Mouse (Mus musculus): ENCODE measurements around the gene Tstd2.

The Tstd2 gene

GRCm38 (mm10) chr4:46138287-46139222 is at the start of gene Tstd2, which contains the start of gene Ncbp1:
Tstd2 (minus strand) TSS chr4:46138694.
Ncbp1 (plus strand) TSS chr4:46138613.
- DNase-seq: peak; percentile 89

- DNase-seq: no peak
Observed at GRCm38 (mm10) chr4:46186466-46186865, 48.0 kb upstream of the Tstd2 start.

DNA sequence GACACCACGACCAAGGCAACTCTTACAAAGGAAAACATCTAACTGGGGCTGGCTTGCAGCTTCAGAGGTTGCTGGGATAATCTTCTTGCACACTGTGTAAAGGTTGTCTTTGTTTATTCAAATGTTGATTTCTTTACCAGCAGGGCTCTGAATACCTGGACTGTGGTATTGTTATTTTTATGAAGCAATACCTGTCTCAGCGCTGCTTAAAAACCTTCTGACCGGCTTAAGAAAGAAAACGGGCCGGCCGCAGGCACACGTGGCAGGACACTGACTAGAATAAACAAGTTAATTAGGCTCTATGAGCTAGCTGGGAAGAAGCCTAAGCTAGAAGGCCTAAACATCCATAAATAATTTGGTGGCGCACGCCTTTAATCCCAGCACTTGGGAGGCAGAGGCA is 47.4 kb upstream of the Tstd2 start:
- no peak for DNase-seq

- no peak for DNase-seq
Observed at GRCm38 (mm10) chr4:46185423-46185822, 46.9 kb upstream of the Tstd2 start.

DNA sequence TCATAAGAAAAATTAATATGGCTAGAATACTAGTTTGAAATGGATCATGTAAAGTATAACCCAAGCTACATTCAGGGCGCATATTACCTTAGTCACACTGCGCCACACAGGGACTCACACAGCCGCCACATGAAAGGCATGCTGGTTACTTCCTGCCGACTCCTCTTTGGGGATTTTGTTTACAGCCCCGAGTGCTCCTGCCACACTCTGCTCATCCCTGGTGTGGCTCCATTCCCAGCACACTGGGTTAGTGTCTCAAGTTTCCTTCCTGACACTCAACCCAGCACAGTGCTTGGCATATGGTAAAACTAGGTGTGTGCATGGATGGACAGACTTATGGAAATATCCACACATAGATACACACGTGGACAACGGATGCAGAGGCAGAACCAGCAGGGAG is 43.7 kb upstream of the Tstd2 start:
- no peak for DNase-seq

- no peak for DNase-seq
Observed at GRCm38 (mm10) chr4:46181168-46181567, 42.7 kb upstream of the Tstd2 start.

DNA sequence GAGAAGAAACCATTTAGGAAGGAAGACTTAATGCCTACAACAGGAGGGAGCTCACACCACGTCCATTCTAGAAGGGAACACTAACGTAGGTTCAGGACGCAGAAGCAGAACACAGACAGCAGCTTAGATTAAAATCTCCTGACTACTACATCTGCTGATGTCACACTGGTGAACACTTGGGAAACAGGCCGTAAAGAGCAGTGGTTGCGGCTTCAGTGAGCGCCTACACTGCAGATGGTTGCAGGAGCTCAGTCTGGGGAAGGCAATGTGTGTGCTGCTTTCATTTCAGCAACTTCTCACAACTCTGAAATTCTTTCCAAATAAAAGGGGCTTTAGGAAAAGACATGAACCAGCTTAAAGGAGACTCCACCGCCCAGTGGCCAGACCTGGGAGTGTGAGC is 39.0 kb upstream of the Tstd2 start:
- DNase-seq: no peak

DNA sequence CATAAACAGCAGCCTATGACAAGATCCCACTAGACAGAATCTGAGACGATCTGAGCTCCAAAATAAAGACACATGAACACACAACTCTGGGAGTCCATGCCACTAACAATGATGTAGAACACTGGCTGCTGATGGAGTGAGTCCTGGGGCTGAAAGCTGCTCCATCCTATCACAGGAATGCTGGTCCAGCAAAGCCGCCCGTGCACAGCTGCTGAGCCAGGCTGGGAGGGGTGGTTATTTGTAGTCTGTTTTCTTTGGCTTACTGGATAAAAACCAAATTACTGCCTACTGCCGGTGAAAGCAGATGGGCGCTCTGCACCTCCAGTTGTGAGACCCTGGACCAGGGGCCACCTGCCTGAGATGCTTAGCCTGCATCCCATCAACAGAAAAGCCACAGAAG is 38.5 kb upstream of the Tstd2 start:
- no peak for DNase-seq

- DNase-seq: peak; percentile 22
Observed at GRCm38 (mm10) chr4:46176313-46176712, 37.8 kb upstream of the Tstd2 start.

DNA sequence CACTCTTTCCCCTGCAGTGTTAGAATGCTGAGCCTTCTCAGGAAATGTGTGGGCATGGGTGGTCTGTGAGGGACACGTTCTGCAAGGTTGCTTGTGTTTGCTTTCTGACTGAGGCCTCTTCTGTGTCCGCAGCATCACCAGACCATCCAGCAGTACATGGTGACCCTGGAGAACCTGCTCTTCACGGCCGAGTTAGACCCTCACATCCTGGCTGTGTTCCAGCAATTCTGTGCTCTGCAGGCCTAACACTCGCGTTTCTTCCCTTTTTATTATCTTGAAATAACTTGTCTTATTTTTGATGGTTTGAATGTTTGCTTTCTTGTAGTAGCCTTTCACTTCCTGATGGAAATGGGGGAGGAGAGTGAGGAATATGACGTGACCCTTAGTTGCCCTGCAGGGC is 33.3 kb upstream of the Tstd2 start:
- no peak for DNase-seq

- no peak for DNase-seq
Observed at GRCm38 (mm10) chr4:46165831-46166230, 27.3 kb upstream of the Tstd2 start.

DNA sequence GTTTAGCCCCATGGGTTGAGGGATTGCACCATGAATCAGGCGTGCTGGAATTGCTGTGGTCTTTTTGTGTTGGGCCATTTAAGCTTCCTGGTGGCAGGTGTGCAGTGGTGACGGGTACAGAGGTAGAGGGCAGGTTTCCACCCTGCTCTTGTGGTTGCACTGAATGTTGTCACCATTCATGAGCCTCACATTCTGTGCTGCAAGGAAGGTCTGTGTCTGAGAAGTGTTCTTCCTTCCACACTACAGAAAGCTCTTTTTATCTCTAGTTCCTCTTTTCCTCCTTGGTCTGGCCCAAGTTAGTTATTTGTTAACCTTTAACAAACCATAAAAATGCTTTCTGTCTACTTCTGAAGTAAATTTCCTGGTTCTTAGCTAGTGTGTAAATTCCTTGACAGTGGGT is 25.5 kb upstream of the Tstd2 start:
- no peak for DNase-seq

GRCm38 (mm10) chr4:46151903-46152544 is 13.5 kb upstream of the Tstd2 start:
- DNase-seq: no peak

DNA sequence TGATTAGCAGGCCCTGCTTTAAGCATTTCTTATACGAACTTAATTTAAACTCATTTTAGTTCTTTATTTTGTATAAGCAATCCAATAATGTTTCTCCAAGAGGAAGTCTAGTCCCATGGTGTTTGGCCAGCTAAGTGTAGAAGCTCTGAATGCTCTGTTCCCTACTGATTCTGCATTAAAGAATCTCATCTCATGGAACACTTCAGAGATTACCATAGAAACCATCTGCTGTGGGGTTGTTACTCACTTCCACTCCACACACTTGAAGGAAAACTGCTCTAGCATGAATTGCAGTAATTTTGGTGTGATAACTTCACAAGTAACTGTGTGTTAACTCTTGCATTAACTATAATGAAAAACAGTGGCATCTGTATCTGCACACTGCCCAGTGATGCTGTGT is 8.4 kb upstream of the Tstd2 start:
- DNase-seq: no peak

GRCm38 (mm10) chr4:46144323-46144722 is 5.8 kb upstream of the Tstd2 start:
- no peak for DNase-seq

GRCm38 (mm10) chr4:46137629-46138286 is 736 bp downstream of the Tstd2 start:
- no peak for DNase-seq

GRCm38 (mm10) chr4:46131791-46132190 is 6.7 kb downstream of the Tstd2 start:
- DNase-seq: no peak

- DNase-seq: peak; percentile 30
Observed at GRCm38 (mm10) chr4:46130221-46130620, 8.3 kb downstream of the Tstd2 start.

- DNase-seq: no peak
Observed at GRCm38 (mm10) chr4:46129311-46130004, 9.0 kb downstream of the Tstd2 start.

DNA sequence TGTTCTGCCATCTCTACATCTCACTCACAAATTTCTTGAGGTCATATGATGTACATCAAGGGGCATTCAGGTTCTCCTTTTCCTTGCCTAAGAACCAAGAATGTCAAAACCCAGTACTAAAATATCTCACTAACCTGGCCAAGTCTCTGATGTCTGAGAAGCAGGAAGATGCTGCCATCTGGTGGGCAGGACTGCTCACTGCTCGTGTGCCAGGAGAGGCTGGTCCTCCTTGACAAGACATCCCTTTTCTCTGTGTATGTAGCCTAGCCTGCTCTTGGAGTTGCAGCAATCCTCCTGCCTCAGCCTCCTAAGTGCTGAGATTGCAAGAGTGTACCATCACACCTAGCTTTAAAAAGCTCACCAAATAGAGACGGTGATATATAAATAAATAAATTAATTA is 12.0 kb downstream of the Tstd2 start:
- peak; percentile 81 for DNase-seq

DNA sequence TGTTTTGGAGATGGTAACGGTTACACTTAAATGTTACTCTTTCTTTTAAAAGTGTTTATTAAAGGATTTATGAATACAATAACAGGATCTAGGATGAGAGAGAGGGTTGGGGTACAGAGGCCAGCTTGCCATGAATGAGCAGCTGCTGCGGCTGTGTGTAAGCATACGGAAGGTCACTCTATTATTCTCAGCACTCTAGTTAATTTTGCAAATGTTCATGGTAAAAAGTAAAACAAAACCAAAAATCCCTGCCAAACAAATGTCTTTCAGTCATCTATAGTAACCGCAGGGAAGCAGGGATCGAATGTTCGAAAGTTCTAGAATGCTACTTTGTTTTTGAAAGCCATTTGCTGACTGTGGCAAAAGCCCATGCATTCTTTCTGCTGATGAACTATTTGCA is 15.1 kb downstream of the Tstd2 start:
- no peak for DNase-seq

DNA sequence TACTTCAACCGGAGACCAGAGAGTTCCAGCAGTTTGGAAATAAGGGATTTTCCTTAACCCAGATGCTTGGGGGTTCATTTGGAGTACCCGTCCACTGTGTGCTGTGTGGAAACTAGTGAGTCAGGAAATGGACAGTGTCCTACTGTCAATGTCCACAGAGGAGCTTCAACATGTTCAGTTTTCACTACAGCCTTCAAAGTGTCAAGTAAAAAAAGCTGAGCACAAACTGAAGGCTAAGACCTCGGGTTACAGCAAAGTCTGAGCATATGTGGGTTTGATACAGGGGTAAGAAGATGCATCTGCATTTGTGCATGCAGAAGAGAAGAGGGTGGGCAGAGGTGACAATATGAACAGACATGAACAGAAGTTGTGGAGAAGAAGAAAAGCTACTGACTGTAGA is 17.7 kb downstream of the Tstd2 start:
- no peak for DNase-seq

GRCm38 (mm10) chr4:46119514-46120094 is 18.9 kb downstream of the Tstd2 start:
- DNase-seq: no peak

All from right cerebral cortex, postnatal 14 days (tissue).